Mouse (Mus musculus) embryonic facial prominence, embryonic 14.5 days (tissue): ENCODE results near the gene Apoc4. TPM values are rescaled to one million over a fixed set of nuclear protein-coding genes. Genes with fewer than 3 reads are reported as not detected.

Experiments
- polyA plus RNA-seq: library from polyadenylated mRNA; unstranded; fragments of >200 nt; fragmentation: Nextera tagmentation; extraction: Ambion mirVana; gene quantifications from 2 replicates; pipeline ENCODE4 v1.2.1, GENCODE M21; 2014

Gene Apoc4
- polyA plus RNA-seq, 1 experiment from 2014 or later = not detected

Other genes starting within 250 kb of the Apoc4 start
- gene Mark4, start 222.7 kb downstream of the Apoc4 start, polyA plus RNA-seq = 10.5 and 10.9 TPM in 2 replicates
- gene Exoc3l2, start 218.1 kb downstream of the Apoc4 start, polyA plus RNA-seq = 1.4 and 1.7 TPM in 2 replicates
- 0.74 and 0.93 TPM in 2 replicates for gene Bloc1s3, start 173.1 kb downstream of the Apoc4 start, polyA plus RNA-seq
- 61.8 and 67.3 TPM in 2 replicates for gene Trappc6a, start 173.1 kb downstream of the Apoc4 start, polyA plus RNA-seq
- gene Nkpd1, start 163.6 kb downstream of the Apoc4 start, polyA plus RNA-seq = 0.14 and 0.42 TPM in 2 replicates
- 4.9 and 5.7 TPM in 2 replicates for gene Ppp1r37, start 118.4 kb downstream of the Apoc4 start, polyA plus RNA-seq
- gene Zfp296, start 104.2 kb downstream of the Apoc4 start, polyA plus RNA-seq = 0.48 and 1.2 TPM in 2 replicates
- 142 and 151 TPM in 2 replicates for gene Gemin7, start 103.9 kb downstream of the Apoc4 start, polyA plus RNA-seq
- 36.0 and 47.5 TPM in 2 replicates for gene Clasrp, start 77.0 kb downstream of the Apoc4 start, polyA plus RNA-seq
- 9.9 and 11.5 TPM in 2 replicates for gene Relb, start 52.0 kb downstream of the Apoc4 start, polyA plus RNA-seq
- 77.9 and 87.9 TPM in 2 replicates for gene Clptm1, start 16.4 kb downstream of the Apoc4 start, polyA plus RNA-seq
- 0.78 and 0.80 TPM in 2 replicates for gene Apoc2, start 3.5 kb downstream of the Apoc4 start, polyA plus RNA-seq
- not detected in 2 replicates for gene Gm44805, start 56 bp downstream of the Apoc4 start, polyA plus RNA-seq
- gene Apoc1, start 11.2 kb upstream of the Apoc4 start, polyA plus RNA-seq = 16.1 and 19.0 TPM in 2 replicates
- gene Apoe, start 17.7 kb upstream of the Apoc4 start, polyA plus RNA-seq = 482 and 510 TPM in 2 replicates
- 114 and 125 TPM in 2 replicates for gene Tomm40, start 34.0 kb upstream of the Apoc4 start, polyA plus RNA-seq
- 55.2 and 62.0 TPM in 2 replicates for gene Nectin2, start 69.0 kb upstream of the Apoc4 start, polyA plus RNA-seq
- gene Bcam, start 89.5 kb upstream of the Apoc4 start, polyA plus RNA-seq = 101 and 114 TPM in 2 replicates
- gene Cblc, start 115.3 kb upstream of the Apoc4 start, polyA plus RNA-seq = 4.7 TPM in 2 replicates
- gene Bcl3, start 141.3 kb upstream of the Apoc4 start, polyA plus RNA-seq = 4.3 and 4.6 TPM in 2 replicates
- gene Gm19345, start 170.5 kb upstream of the Apoc4 start, polyA plus RNA-seq = 0.69 and 0.75 TPM in 2 replicates
- gene Ceacam16, start 179.8 kb upstream of the Apoc4 start, polyA plus RNA-seq = not detected in 2 replicates
- gene Ceacam19, start 206.5 kb upstream of the Apoc4 start, polyA plus RNA-seq = 1.2 TPM in 2 replicates
- gene Pvr, start 239.7 kb upstream of the Apoc4 start, polyA plus RNA-seq = 9.0 and 10.2 TPM in 2 replicates